In the genomic region with DNA sequence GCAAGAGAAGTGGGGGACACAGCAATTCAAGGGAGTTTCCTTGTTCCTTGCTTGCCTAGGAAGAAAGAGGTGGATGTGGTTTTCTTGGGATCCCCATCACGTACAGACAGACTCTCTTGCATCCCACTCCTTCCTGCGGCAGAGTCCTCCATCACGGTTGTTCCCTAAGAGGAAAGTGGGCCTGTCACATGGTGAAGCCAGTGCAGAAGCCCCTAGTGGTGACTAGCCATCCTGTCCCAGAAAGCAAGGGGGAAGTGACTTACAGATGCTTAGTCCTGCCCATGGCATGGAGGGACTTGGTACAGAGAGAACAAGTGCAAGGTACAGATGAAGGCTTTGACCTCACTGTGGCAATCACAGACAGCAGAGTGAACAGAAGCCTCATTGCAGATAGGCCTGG, we compare ENCODE assay signal across 14 mouse cellular contexts.
DNase-seq lines count a peak whose midpoint lies in the region; ATAC-seq and TF ChIP-seq lines count a peak whose summit lies in the region.
"Had no signal": no experiment of that assay in that cellular context is flagged by ENCODE, and none has a peak within 500 bp of the region (broad histone marks: within the 10 kb centered on the region; RNA-seq: fewer than 3 reads in every experiment).

No protein-coding gene starts in this region.

- peak; percentile 17; the same call in 1 of the 2 replicates for TF ChIP-seq CTCF in heart, adult 2 months (IDR thresholded peaks at IDR 0.05)
- no peak; the same call in 1 of the 2 replicates for TF ChIP-seq CTCF in testis, adult 2 months (IDR thresholded peaks at IDR 0.05; ENCODE audit: control insufficient read depth, insufficient read depth, insufficient replicate concordance, low read depth, low read length)

- no peak for ATAC-seq in kidney, embryonic 14.5 days (ENCODE audit: low FRiP score, low TSS enrichment)
- ATAC-seq in erythroblast, adult 5-6 weeks (replicated peaks; ENCODE audit: low FRiP score, poor library complexity, severe bottlenecking) = no peak

- DNase-seq in heart, adult 2 months = no peak
- no peak for DNase-seq in heart, adult 8-10 months (ENCODE audit: low spot score)
- no peak for DNase-seq in kidney, postnatal 4 days
- DNase-seq in testis, postnatal 14 days (ENCODE audit: low spot score) = no peak
- DNase-seq in urinary bladder, adult 2 months (ENCODE audit: low spot score) = no peak
- DNase-seq: embryo, embryonic 11 days; gastrocnemius, postnatal 14 days had no signal

- H3K79me2 ChIP-seq in heart, adult 2 months (replicated peaks; ENCODE audit: control insufficient read depth, insufficient read depth, low read length) = no peaks in the 10 kb centered on the region

- H3K4me1 ChIP-seq in heart, adult 2 months (ENCODE audit: control insufficient read depth, insufficient read depth, low read length) = peaks cover 8% of the 10 kb centered on the region
- H3K4me1 ChIP-seq in kidney, embryonic 14.5 days (ENCODE audit: control insufficient read depth, insufficient read depth, low read length) = no peaks in the 10 kb centered on the region; the same call in 1 of the 2 replicates
- H3K4me1 ChIP-seq in testis, adult 2 months (ENCODE audit: control insufficient read depth, insufficient read depth, low read length) = peaks cover 7% of the 10 kb centered on the region

- H3K27ac ChIP-seq in heart, adult 2 months = peak overlapping the region; percentile 66
- H3K27ac ChIP-seq in kidney, embryonic 14.5 days (ENCODE audit: low read depth, low read length) = peak overlapping the region; percentile 48
- no peak overlapping the region; the same call in 1 of the 2 replicates for H3K27ac ChIP-seq in testis, adult 2 months (ENCODE audit: control insufficient read depth, insufficient read depth, low read depth, low read length)
- H3K27ac ChIP-seq: lung, embryonic 15.5 days; midbrain, embryonic 12.5 days had no signal

- H3K27me3 ChIP-seq in heart, adult 2 months (ENCODE audit: control insufficient read depth, insufficient read depth, low read length) = no peaks in the 10 kb centered on the region
- no peaks in the 10 kb centered on the region for H3K27me3 ChIP-seq in kidney, embryonic 14.5 days (ENCODE audit: control insufficient read depth, insufficient read depth, low read length)
- no peaks in the 10 kb centered on the region for H3K27me3 ChIP-seq in testis, adult 2 months (ENCODE audit: control insufficient read depth, insufficient read depth, low read length)
- H3K27me3 ChIP-seq: lung, embryonic 15.5 days; midbrain, embryonic 12.5 days; Patski had no signal

- H3K4me2 ChIP-seq in kidney, embryonic 14.5 days (replicated peaks; ENCODE audit: low read depth, low read length) = no peak overlapping the region
- H3K4me2 ChIP-seq: lung, embryonic 15.5 days; midbrain, embryonic 12.5 days had no signal

- no peak overlapping the region for H3K4me3 ChIP-seq in heart, adult 2 months
- H3K4me3 ChIP-seq in kidney, embryonic 14.5 days (ENCODE audit: low read length) = no peak overlapping the region
- peak overlapping the region; percentile 77 for H3K4me3 ChIP-seq in testis, adult 2 months (ENCODE audit: control insufficient read depth, low read depth, low read length)
- H3K4me3 ChIP-seq: limb, embryonic 10.5 days; lung, embryonic 15.5 days; midbrain, embryonic 12.5 days had no signal

- intact Hi-C loops in heart, adult 2 months (cut with DNase I) = no loop called here

- no peaks in the 10 kb centered on the region for H3K36me3 ChIP-seq in heart, adult 2 months (ENCODE audit: control insufficient read depth, insufficient read depth, low read length)
- H3K36me3 ChIP-seq in kidney, embryonic 14.5 days (ENCODE audit: control insufficient read depth, insufficient read depth, low read length) = no peaks in the 10 kb centered on the region
- H3K36me3 ChIP-seq in testis, adult 2 months (ENCODE audit: control insufficient read depth, insufficient read depth, low read length) = no peaks in the 10 kb centered on the region
- H3K36me3 ChIP-seq: limb, embryonic 10.5 days; lung, embryonic 15.5 days; midbrain, embryonic 12.5 days had no signal

- H3K9ac ChIP-seq in heart, adult 2 months (ENCODE audit: low read depth, low read length) = no peak overlapping the region
- H3K9ac ChIP-seq in kidney, embryonic 14.5 days (ENCODE audit: low read depth, low read length) = no peak overlapping the region
- H3K9ac ChIP-seq: lung, embryonic 15.5 days; midbrain, embryonic 12.5 days had no signal

- H3K9me3 ChIP-seq in kidney, embryonic 14.5 days (ENCODE audit: control insufficient read depth, low read length) = no peaks in the 10 kb centered on the region
- H3K9me3 ChIP-seq: limb, embryonic 10.5 days; lung, embryonic 15.5 days; midbrain, embryonic 12.5 days had no signal

- TF ChIP-seq POLR2A in heart, adult 2 months (IDR thresholded peaks at IDR 0.05; ENCODE audit: insufficient read depth, low read depth, low read length) = no peak
- TF ChIP-seq POLR2A in testis, adult 2 months (IDR thresholded peaks at IDR 0.05; ENCODE audit: control insufficient read depth, low read depth, low read length) = no peak

- TF ChIP-seq EP300 in heart, adult 2 months (IDR thresholded peaks at IDR 0.05; ENCODE audit: insufficient read depth, low read depth, low read length) = no peak

- 65% methylated on average over 3 of the region's 3 CpGs for WGBS in heart, adult 2 months
- 58% methylated on average over 3 of the region's 3 CpGs for WGBS in kidney, embryonic 14.5 days
